Mouse (Mus musculus): Measurements from ENCODE around the gene Ctsd. TPM values are rescaled to one million over a fixed set of nuclear protein-coding genes. Genes with fewer than 3 reads are reported as not detected.

The Ctsd gene
- total and polyA plus RNA-seq, 2 experiments from 2014 or later = 338 to 366 TPM

- H3K4me1 ChIP-seq (ENCODE audit: insufficient read depth) = no peaks in the 10 kb centered on the region
- H3K27me3 ChIP-seq (ENCODE audit: insufficient read depth, low read length) = no peaks in the 10 kb centered on the region
- WGBS = 20% methylated on average over 4 of the region's 4 CpGs
- H3K4me2 ChIP-seq (ENCODE audit: low read depth) = no peak overlapping the region
- no peak for ATAC-seq
- DNase-seq = no peak
- no peaks in the 10 kb centered on the region for H3K36me3 ChIP-seq (ENCODE audit: insufficient read depth)
- no peak overlapping the region for H3K27ac ChIP-seq (ENCODE audit: low read depth, low read length)
- no peak overlapping the region for H3K4me3 ChIP-seq (ENCODE audit: low read depth, low read length)
- no peak overlapping the region for H3K9ac ChIP-seq
- no peak for TF ChIP-seq CTCF (IDR thresholded peaks at IDR 0.05; ENCODE audit: low read depth)
- no peaks in the 10 kb centered on the region for H3K9me3 ChIP-seq (ENCODE audit: low read length)
These were observed 5.4 kb upstream of the Ctsd start for GRCm38 (mm10) chr7:142393191-142393590.

GRCm38 (mm10) chr7:142391609-142392008, 3.8 kb upstream of the Ctsd start:
- Histone ChIP-seq H3K27me3 (ENCODE audit: insufficient read depth, low read length) (no peaks in the 10 kb centered on the region), H3K4me1 (ENCODE audit: insufficient read depth) (peaks cover 5% of the 10 kb centered on the region)

GRCm38 (mm10) chr7:142391108-142391507, 3.3 kb upstream of the Ctsd start:
- Histone ChIP-seq H3K36me3 (ENCODE audit: insufficient read depth) (no peaks in the 10 kb centered on the region), H3K4me3 (ENCODE audit: low read depth, low read length) (no peak overlapping the region), H3K27ac (ENCODE audit: low read depth, low read length) (no peak overlapping the region), H3K27me3 (ENCODE audit: insufficient read depth, low read length) (no peaks in the 10 kb centered on the region), H3K4me2 (ENCODE audit: low read depth) (no peak overlapping the region), H3K9ac (no peak overlapping the region), H3K9me3 (ENCODE audit: low read length) (no peaks in the 10 kb centered on the region), H3K4me1 (ENCODE audit: insufficient read depth) (peaks cover 10% of the 10 kb centered on the region)
- no peak for DNase-seq
- no peak for ATAC-seq
- TF ChIP-seq CTCF (IDR thresholded peaks at IDR 0.05; ENCODE audit: low read depth) = no peak
- WGBS = 82% methylated on average over 3 of the region's 3 CpGs

More at GRCm38 (mm10) chr7:142391609-142392008, 3.8 kb upstream of the Ctsd start:
- DNase-seq (no peak), ATAC-seq (no peak)
- TF ChIP-seq CTCF (IDR thresholded peaks at IDR 0.05; ENCODE audit: low read depth) = no peak
- no peak overlapping the region for H3K27ac ChIP-seq (ENCODE audit: low read depth, low read length)
- H3K36me3 ChIP-seq (ENCODE audit: insufficient read depth) = no peaks in the 10 kb centered on the region
- H3K9ac ChIP-seq = no peak overlapping the region
- H3K9me3 ChIP-seq (ENCODE audit: low read length) = no peaks in the 10 kb centered on the region
- 59% methylated on average over 4 of the region's 4 CpGs for WGBS
- no peak overlapping the region for H3K4me3 ChIP-seq (ENCODE audit: low read depth, low read length)
- H3K4me2 ChIP-seq (ENCODE audit: low read depth) = no peak overlapping the region

- Histone ChIP-seq H3K4me3 (ENCODE audit: low read depth, low read length) (no peak overlapping the region), H3K27ac (ENCODE audit: low read depth, low read length) (no peak overlapping the region), H3K36me3 (ENCODE audit: insufficient read depth) (peaks cover 1% of the 10 kb centered on the region; the same call in 1 of the 2 replicates), H3K27me3 (ENCODE audit: insufficient read depth, low read length) (no peaks in the 10 kb centered on the region), H3K9ac (no peak overlapping the region), H3K4me1 (ENCODE audit: insufficient read depth) (peaks cover 13% of the 10 kb centered on the region), H3K9me3 (ENCODE audit: low read length) (no peaks in the 10 kb centered on the region), H3K4me2 (ENCODE audit: low read depth) (no peak overlapping the region)
- DNase-seq = no peak
- 90% methylated on average over 3 of the region's 3 CpGs for WGBS
- no peak for TF ChIP-seq CTCF (IDR thresholded peaks at IDR 0.05; ENCODE audit: low read depth)
- ATAC-seq = no peak
These were observed 2.3 kb upstream of the Ctsd start for GRCm38 (mm10) chr7:142389961-142390650.

- Histone ChIP-seq H3K9me3 (ENCODE audit: low read length) (no peaks in the 10 kb centered on the region), H3K9ac (no peak overlapping the region), H3K27ac (ENCODE audit: low read depth, low read length) (no peak overlapping the region), H3K4me2 (ENCODE audit: low read depth) (no peak overlapping the region), H3K36me3 (ENCODE audit: insufficient read depth) (peaks cover 14% of the 10 kb centered on the region), H3K4me1 (ENCODE audit: insufficient read depth) (peaks cover 13% of the 10 kb centered on the region), H3K27me3 (ENCODE audit: insufficient read depth, low read length) (no peaks in the 10 kb centered on the region), H3K4me3 (ENCODE audit: low read depth, low read length) (no peak overlapping the region)
- no peak for ATAC-seq
- WGBS = 92% methylated on average over 2 of the region's 2 CpGs
- no peak for TF ChIP-seq CTCF (IDR thresholded peaks at IDR 0.05; ENCODE audit: low read depth)
- DNase-seq = no peak
These were observed 902 bp upstream of the Ctsd start for GRCm38 (mm10) chr7:142388740-142389139.

- H3K9me3 ChIP-seq (ENCODE audit: low read length) = no peaks in the 10 kb centered on the region
- peak overlapping the region; percentile 72 for H3K27ac ChIP-seq (ENCODE audit: low read depth, low read length)
- H3K4me1 ChIP-seq (ENCODE audit: insufficient read depth) = peaks cover 13% of the 10 kb centered on the region
- ATAC-seq = peak; percentile 21
- no peak for TF ChIP-seq CTCF (IDR thresholded peaks at IDR 0.05; ENCODE audit: low read depth)
- peak overlapping the region; percentile 64 for H3K4me3 ChIP-seq (ENCODE audit: low read depth, low read length)
- H3K4me2 ChIP-seq (ENCODE audit: low read depth) = peak overlapping the region; percentile 76
- H3K27me3 ChIP-seq (ENCODE audit: insufficient read depth, low read length) = no peaks in the 10 kb centered on the region
- no peak for DNase-seq
- H3K36me3 ChIP-seq (ENCODE audit: insufficient read depth) = peaks cover 20% of the 10 kb centered on the region
- 88% methylated on average over 1 of the region's 1 CpGs for WGBS
- peak overlapping the region; percentile 82 for H3K9ac ChIP-seq
These were observed 360 bp upstream of the Ctsd start for GRCm38 (mm10) chr7:142388198-142388597.

- H3K36me3 ChIP-seq (ENCODE audit: insufficient read depth) = peaks cover 35% of the 10 kb centered on the region
- peak overlapping the region; percentile 82 for H3K9ac ChIP-seq
- H3K9me3 ChIP-seq (ENCODE audit: low read length) = no peaks in the 10 kb centered on the region
- H3K4me3 ChIP-seq (ENCODE audit: low read depth, low read length) = peak overlapping the region; percentile 64
- H3K4me2 ChIP-seq (ENCODE audit: low read depth) = peak overlapping the region; percentile 76
- no peak for ATAC-seq
- no peaks in the 10 kb centered on the region for H3K27me3 ChIP-seq (ENCODE audit: insufficient read depth, low read length)
- peak overlapping the region; percentile 0; the same call in 1 of the 2 replicates for H3K27ac ChIP-seq (ENCODE audit: low read depth, low read length)
- peaks cover 13% of the 10 kb centered on the region for H3K4me1 ChIP-seq (ENCODE audit: insufficient read depth)
- no peak for TF ChIP-seq CTCF (IDR thresholded peaks at IDR 0.05; ENCODE audit: low read depth)
- DNase-seq = no peak
- 55% methylated on average over 6 of the region's 6 CpGs for WGBS
These were observed 1.1 kb downstream of the Ctsd start for GRCm38 (mm10) chr7:142386621-142387201.
